In genomic region chr3:101916525-101916924, GRCm38 (mm10) we compare ENCODE assay signal across 26 mouse cellular contexts. TPM values are rescaled to one million over a fixed set of nuclear protein-coding genes. Genes with fewer than 3 reads are reported as not detected.
DNase-seq lines count a peak whose midpoint lies in the region; ATAC-seq lines count a peak whose summit lies in the region.
"Had no signal": no experiment of that assay in that cellular context is flagged by ENCODE, and none has a peak within 500 bp of the region (broad histone marks: within the 10 kb centered on the region; RNA-seq: fewer than 3 reads in every experiment).

No protein-coding gene starts in this region.

- no peak overlapping the region for H3K9ac ChIP-seq in forebrain, embryonic 14.5 days (ENCODE audit: low read length)
- H3K9ac ChIP-seq in forebrain, embryonic 13.5 days = no peak overlapping the region
- H3K9ac ChIP-seq: forebrain, embryonic 15.5 days; heart, embryonic 13.5 days; hindbrain, embryonic 14.5 days had no signal

- H3K9me3 ChIP-seq in forebrain, embryonic 14.5 days (replicated peaks; ENCODE audit: control insufficient read depth, low read length) = no peaks in the 10 kb centered on the region
- no peaks in the 10 kb centered on the region for H3K9me3 ChIP-seq in forebrain, embryonic 13.5 days (replicated peaks)
- H3K9me3 ChIP-seq: forebrain, embryonic 10.5 days; forebrain, embryonic 15.5 days; G1E; heart, embryonic 10.5 days; heart, embryonic 13.5 days had no signal

- H3K27me3 ChIP-seq in forebrain, embryonic 14.5 days (replicated peaks; ENCODE audit: control insufficient read depth, insufficient read depth, low read length) = no peaks in the 10 kb centered on the region
- no peaks in the 10 kb centered on the region for H3K27me3 ChIP-seq in forebrain, embryonic 13.5 days
- H3K27me3 ChIP-seq: CH12.LX; forebrain, embryonic 15.5 days; heart, embryonic 13.5 days; Patski had no signal

- no peak for ATAC-seq in forebrain, embryonic 14.5 days
- no peak for ATAC-seq in forebrain, embryonic 13.5 days
- ATAC-seq: hindbrain, postnatal 0 days; intestine, postnatal 0 days; Patski had no signal

- no peak overlapping the region for H3K4me2 ChIP-seq in forebrain, embryonic 14.5 days (ENCODE audit: low read length)
- no peak overlapping the region for H3K4me2 ChIP-seq in forebrain, embryonic 13.5 days
- H3K4me2 ChIP-seq: forebrain, embryonic 15.5 days; heart, embryonic 13.5 days; hindbrain, embryonic 14.5 days had no signal

- no peaks in the 10 kb centered on the region for H3K4me1 ChIP-seq in forebrain, embryonic 14.5 days (ENCODE audit: control insufficient read depth, insufficient read depth, low read length)
- H3K4me1 ChIP-seq in forebrain, embryonic 13.5 days = 0 out of 2 replicates have a peak, but pooled peaks cover 8% of the 10 kb centered on the region

- peak; percentile 19 for DNase-seq in forebrain, embryonic 14.5 days (ENCODE audit: low spot score)
- peak; percentile 50 for DNase-seq in 416B (ENCODE audit: low read depth)
- DNase-seq in CD4-positive helper T cell, adult 2 months (ENCODE audit: low read depth, low spot score) = peak; percentile 44
- DNase-seq in induced T-regulatory cell, adult 2 months (ENCODE audit: low read depth) = peak; percentile 52
- DNase-seq in right cerebral cortex, postnatal 14 days = no peak
- no peak for DNase-seq in B cell, adult 2 months
- DNase-seq: adrenal gland, adult 2 months; adrenal gland, postnatal 14 days; cerebellum, adult 11-12 months; cerebellum, adult 8-10 months; gastrocnemius, postnatal 10 days; gastrocnemius, postnatal 36 days; heart, adult 2 months; heart, postnatal 14 days; heart, postnatal 4 days had no signal

- H3K4me3 ChIP-seq in forebrain, embryonic 14.5 days (ENCODE audit: low read depth, low read length) = no peak overlapping the region
- H3K4me3 ChIP-seq in forebrain, embryonic 13.5 days = no peak overlapping the region
- H3K4me3 ChIP-seq: forebrain, embryonic 10.5 days; forebrain, embryonic 15.5 days; heart, adult 2 months; heart, embryonic 10.5 days; heart, embryonic 13.5 days had no signal

- WGBS in forebrain, embryonic 14.5 days = 63% methylated on average over 5 of the region's 5 CpGs
- WGBS in forebrain, embryonic 13.5 days = 70% methylated on average over 5 of the region's 5 CpGs

- no peak overlapping the region for H3K27ac ChIP-seq in forebrain, embryonic 14.5 days (ENCODE audit: low read depth, low read length)
- no peak overlapping the region; the same call in 1 of the 2 replicates for H3K27ac ChIP-seq in forebrain, embryonic 13.5 days
- H3K27ac ChIP-seq: forebrain, embryonic 10.5 days; forebrain, embryonic 15.5 days; heart, adult 2 months; heart, embryonic 10.5 days; heart, embryonic 13.5 days; hindbrain, embryonic 14.5 days; hindbrain, postnatal 0 days had no signal

- no peaks in the 10 kb centered on the region; the same call in 1 of the 2 replicates for H3K36me3 ChIP-seq in forebrain, embryonic 14.5 days (ENCODE audit: control insufficient read depth, insufficient read depth, low read length)
- H3K36me3 ChIP-seq in forebrain, embryonic 13.5 days (ENCODE audit: poor library complexity, severe bottlenecking) = peaks cover 16% of the 10 kb centered on the region; the same call in 1 of the 2 replicates
- H3K36me3 ChIP-seq: G1E had no signal

RNA-seq across cellular contexts. Expression of gene Slc22a15, which starts 7.7 kb away (rescaled TPM):
- 4.0 and 4.4 TPM in 2 replicates for polyA plus RNA-seq in forebrain, embryonic 14.5 days (2014; fragmentation: Nextera tagmentation; extraction: Ambion mirVana)
- 4.8 and 5.5 TPM in 2 replicates for polyA plus RNA-seq in forebrain, embryonic 13.5 days (2015; fragmentation: Nextera tagmentation; extraction: Ambion mirVana)
- polyA plus RNA-seq: G1E had no signal

Comparison
In these comparisons a context has a peak if more than half of its experiments do, and no peak if none do; other contexts are left out.
1. DNase-seq: peak in forebrain, embryonic 14.5 days (single experiment), 416B (single experiment), CD4-positive helper T cell, adult 2 months (single experiment) and induced T-regulatory cell, adult 2 months (single experiment); none in right cerebral cortex, postnatal 14 days (single experiment) and B cell, adult 2 months (0 of 2).